Mouse (Mus musculus): ENCODE measurements around the gene Nme7. TPM values are rescaled to one million over a fixed set of nuclear protein-coding genes. Genes with fewer than 3 reads are reported as not detected.

Nme7 gene
- polyA plus RNA-seq, 1 experiment from 2014 or later: 8.5 TPM

DNA sequence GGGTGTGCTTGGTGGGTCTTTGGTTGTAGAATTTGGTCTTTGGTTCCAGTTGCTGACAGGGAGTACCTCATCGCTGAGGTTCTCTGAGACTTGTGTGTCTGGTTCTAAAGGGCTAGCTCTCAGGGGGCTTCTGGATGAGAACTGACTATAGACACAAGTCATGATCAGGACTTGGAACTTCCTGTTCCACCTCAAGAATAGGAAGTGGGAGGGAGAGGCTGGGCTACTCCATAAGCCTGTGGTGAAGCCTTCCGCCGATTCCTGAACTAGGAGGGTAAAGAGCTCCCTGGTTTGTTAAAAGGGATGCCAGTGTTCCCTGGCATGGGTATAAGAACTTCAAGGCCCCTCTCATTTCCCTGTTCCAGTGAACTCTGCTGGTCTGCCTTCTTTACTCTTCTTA, 19.9 kb upstream of the Nme7 start:
- H3K4me1 ChIP-seq (ENCODE audit: control insufficient read depth, low read depth, low read length): no peaks in the 10 kb centered on the region
- ATAC-seq (ENCODE audit: low read depth): no peak
- H3K9ac ChIP-seq (ENCODE audit: low read depth, low read length): no peak overlapping the region
- 60% methylated on average over 3 of the region's 3 CpGs for WGBS (ENCODE audit: insufficient replicate concordance)
- no peak overlapping the region for H3K4me3 ChIP-seq (ENCODE audit: low read depth, low read length)
- H3K36me3 ChIP-seq (ENCODE audit: control insufficient read depth, insufficient read depth): no peaks in the 10 kb centered on the region
- no peak overlapping the region for H3K27ac ChIP-seq (ENCODE audit: low read length)
- H3K27me3 ChIP-seq (ENCODE audit: control insufficient read depth, insufficient read depth, low read depth, low read length): no peaks in the 10 kb centered on the region
- no peaks in the 10 kb centered on the region for H3K9me3 ChIP-seq (replicated peaks; ENCODE audit: control insufficient read depth, low read length)
- H3K4me2 ChIP-seq (ENCODE audit: low read depth, low read length): no peak overlapping the region

DNA sequence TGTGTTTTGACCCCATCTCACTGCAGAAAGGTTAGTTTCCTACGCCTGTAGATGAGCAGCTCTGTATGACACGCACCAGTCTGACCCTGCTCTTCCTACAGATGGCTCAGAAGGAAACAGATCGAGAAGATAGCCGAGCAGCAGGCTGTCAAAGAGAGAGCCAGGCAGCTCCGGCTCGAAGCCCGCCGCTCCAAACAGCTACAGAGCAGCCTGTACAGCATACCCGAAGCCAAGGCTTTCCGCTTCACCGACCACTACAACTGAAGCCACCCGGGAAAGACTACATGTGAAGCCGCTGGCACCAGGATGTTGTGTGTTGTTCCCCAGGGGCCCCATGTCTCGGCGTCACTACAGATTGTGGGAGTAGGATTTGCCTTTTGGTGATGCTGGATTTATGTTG, 16.5 kb upstream of the Nme7 start:
- no peak overlapping the region for H3K27ac ChIP-seq (ENCODE audit: low read length)
- H3K27me3 ChIP-seq (ENCODE audit: control insufficient read depth, insufficient read depth, low read depth, low read length): no peaks in the 10 kb centered on the region
- H3K4me1 ChIP-seq (ENCODE audit: control insufficient read depth, low read depth, low read length): no peaks in the 10 kb centered on the region
- ATAC-seq (ENCODE audit: low read depth): no peak
- H3K9ac ChIP-seq (ENCODE audit: low read depth, low read length): no peak overlapping the region
- no peak overlapping the region for H3K4me3 ChIP-seq (ENCODE audit: low read depth, low read length)
- peaks cover 3% of the 10 kb centered on the region; the same call in 1 of the 2 replicates for H3K36me3 ChIP-seq (ENCODE audit: control insufficient read depth, insufficient read depth)
- WGBS (ENCODE audit: insufficient replicate concordance): 54% methylated on average over 15 of the region's 15 CpGs
- no peaks in the 10 kb centered on the region for H3K9me3 ChIP-seq (replicated peaks; ENCODE audit: control insufficient read depth, low read length)
- H3K4me2 ChIP-seq (ENCODE audit: low read depth, low read length): no peak overlapping the region

- no peak for ATAC-seq (ENCODE audit: low read depth)
- H3K9ac ChIP-seq (ENCODE audit: low read depth, low read length): no peak overlapping the region
- no peak overlapping the region for H3K27ac ChIP-seq (ENCODE audit: low read length)
- H3K9me3 ChIP-seq (replicated peaks; ENCODE audit: control insufficient read depth, low read length): no peaks in the 10 kb centered on the region
- H3K4me2 ChIP-seq (ENCODE audit: low read depth, low read length): no peak overlapping the region
- H3K4me1 ChIP-seq (ENCODE audit: control insufficient read depth, low read depth, low read length): no peaks in the 10 kb centered on the region
- H3K4me3 ChIP-seq (ENCODE audit: low read depth, low read length): no peak overlapping the region
- H3K36me3 ChIP-seq (ENCODE audit: control insufficient read depth, insufficient read depth): peaks cover 7% of the 10 kb centered on the region
- no peaks in the 10 kb centered on the region for H3K27me3 ChIP-seq (ENCODE audit: control insufficient read depth, insufficient read depth, low read depth, low read length)
- 74% methylated on average over 5 of the region's 5 CpGs for WGBS (ENCODE audit: insufficient replicate concordance)
Measured at GRCm38 (mm10) chr1:164292040-164292439, 11.9 kb upstream of the Nme7 start.

DNA sequence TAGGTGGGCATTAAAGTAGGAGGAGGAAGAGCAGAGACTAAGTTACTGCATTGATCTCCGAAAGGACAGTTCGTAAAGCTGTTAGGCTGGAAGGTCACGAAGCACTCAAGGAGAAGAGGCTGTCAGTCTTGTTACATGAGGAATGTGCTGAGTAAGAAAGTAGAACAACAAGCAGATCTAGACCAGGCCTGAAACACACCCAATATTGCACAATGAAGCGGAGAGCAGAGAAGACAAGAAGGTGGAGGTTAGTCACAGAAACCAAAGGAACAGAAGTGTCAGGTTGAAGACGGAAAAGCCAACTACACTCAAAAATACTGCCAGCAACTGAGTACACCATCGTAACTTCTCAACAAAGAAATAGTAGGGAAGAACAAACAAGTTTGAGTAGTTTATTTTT, 9.8 kb upstream of the Nme7 start:
- H3K36me3 ChIP-seq (ENCODE audit: control insufficient read depth, insufficient read depth): peaks cover 15% of the 10 kb centered on the region

GRCm38 (mm10) chr1:164296473-164296872, 7.4 kb upstream of the Nme7 start:
- no peaks in the 10 kb centered on the region for H3K27me3 ChIP-seq (ENCODE audit: control insufficient read depth, insufficient read depth, low read depth, low read length)
- no peak overlapping the region for H3K27ac ChIP-seq (ENCODE audit: low read length)
- no peak for ATAC-seq (ENCODE audit: low read depth)
- H3K9ac ChIP-seq (ENCODE audit: low read depth, low read length): no peak overlapping the region
- H3K36me3 ChIP-seq (ENCODE audit: control insufficient read depth, insufficient read depth): peaks cover 18% of the 10 kb centered on the region
- no peaks in the 10 kb centered on the region for H3K4me1 ChIP-seq (ENCODE audit: control insufficient read depth, low read depth, low read length)
- WGBS (ENCODE audit: insufficient replicate concordance): 57% methylated on average over 4 of the region's 5 CpGs
- H3K9me3 ChIP-seq (replicated peaks; ENCODE audit: control insufficient read depth, low read length): no peaks in the 10 kb centered on the region
- no peak overlapping the region for H3K4me3 ChIP-seq (ENCODE audit: low read depth, low read length)
- no peak overlapping the region for H3K4me2 ChIP-seq (ENCODE audit: low read depth, low read length)

More for the DNA sequence above, 9.8 kb upstream of the Nme7 start:
- H3K4me1 ChIP-seq (ENCODE audit: control insufficient read depth, low read depth, low read length): no peaks in the 10 kb centered on the region
- H3K9ac ChIP-seq (ENCODE audit: low read depth, low read length): no peak overlapping the region
- no peak overlapping the region for H3K27ac ChIP-seq (ENCODE audit: low read length)
- H3K4me3 ChIP-seq (ENCODE audit: low read depth, low read length): no peak overlapping the region
- no peaks in the 10 kb centered on the region for H3K27me3 ChIP-seq (ENCODE audit: control insufficient read depth, insufficient read depth, low read depth, low read length)
- WGBS (ENCODE audit: insufficient replicate concordance): 84% methylated on average over 6 of the region's 6 CpGs
- H3K9me3 ChIP-seq (replicated peaks; ENCODE audit: control insufficient read depth, low read length): no peaks in the 10 kb centered on the region
- no peak for ATAC-seq (ENCODE audit: low read depth)
- H3K4me2 ChIP-seq (ENCODE audit: low read depth, low read length): no peak overlapping the region

GRCm38 (mm10) chr1:164301949-164302348, 2.0 kb upstream of the Nme7 start:
- H3K9me3 ChIP-seq (replicated peaks; ENCODE audit: control insufficient read depth, low read length): no peaks in the 10 kb centered on the region
- no peak overlapping the region for H3K4me2 ChIP-seq (ENCODE audit: low read depth, low read length)
- 56% methylated on average over 4 of the region's 4 CpGs for WGBS (ENCODE audit: insufficient replicate concordance)
- H3K36me3 ChIP-seq (ENCODE audit: control insufficient read depth, insufficient read depth): peaks cover 21% of the 10 kb centered on the region
- H3K4me3 ChIP-seq (ENCODE audit: low read depth, low read length): no peak overlapping the region
- no peak overlapping the region for H3K27ac ChIP-seq (ENCODE audit: low read length)
- H3K9ac ChIP-seq (ENCODE audit: low read depth, low read length): no peak overlapping the region
- H3K27me3 ChIP-seq (ENCODE audit: control insufficient read depth, insufficient read depth, low read depth, low read length): no peaks in the 10 kb centered on the region
- no peak for ATAC-seq (ENCODE audit: low read depth)
- no peaks in the 10 kb centered on the region; the same call in 1 of the 2 replicates for H3K4me1 ChIP-seq (ENCODE audit: control insufficient read depth, low read depth, low read length)

DNA sequence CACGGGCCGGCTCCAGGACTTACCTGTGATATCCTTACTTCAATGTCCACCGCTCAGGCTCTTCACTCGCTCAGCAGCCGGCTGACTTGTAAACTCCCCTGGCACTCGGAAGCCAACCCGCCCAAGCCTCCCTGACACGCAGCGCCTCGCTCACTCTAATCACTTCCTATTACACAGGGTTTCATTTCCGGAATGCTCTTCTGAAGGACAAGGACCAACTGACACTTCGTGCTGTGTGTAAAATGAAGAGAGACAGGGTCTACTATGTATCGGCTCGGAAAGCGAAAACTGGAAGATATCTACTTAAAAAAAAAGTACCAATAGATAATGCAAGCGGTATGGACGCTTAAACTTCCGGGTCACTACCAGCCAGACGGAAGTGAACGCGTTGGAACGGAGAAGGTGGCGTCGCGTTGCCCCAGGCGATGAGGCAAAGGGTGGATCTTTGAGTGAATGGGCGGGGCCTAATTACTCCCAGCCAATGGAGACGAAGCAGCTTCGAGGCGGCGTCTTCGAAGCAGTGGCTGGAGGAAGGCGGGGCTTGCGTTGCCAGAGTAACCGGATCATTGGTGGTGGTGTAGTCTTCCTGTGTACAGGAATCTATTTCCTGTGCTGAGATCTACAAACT, 3.3 kb downstream of the Nme7 start, which contains the start of gene Blzf1:
Gene Blzf1 (minus strand): TSS at position 366 of the 628 bp plus-strand sequence.
- under 1% methylated on average over 35 of the region's 35 CpGs for WGBS (ENCODE audit: insufficient replicate concordance)
- ATAC-seq (ENCODE audit: low read depth): peak; percentile 99
- peaks cover 4% of the 10 kb centered on the region for H3K36me3 ChIP-seq (ENCODE audit: control insufficient read depth, insufficient read depth)
- H3K4me1 ChIP-seq (ENCODE audit: control insufficient read depth, low read depth, low read length): peaks cover 7% of the 10 kb centered on the region
- peak within 1 kb of the TSS; percentile 86 for H3K4me2 ChIP-seq (ENCODE audit: low read depth, low read length)
- no peaks in the 10 kb centered on the region for H3K9me3 ChIP-seq (replicated peaks; ENCODE audit: control insufficient read depth, low read length)
- H3K27ac ChIP-seq (ENCODE audit: low read length): peak within 1 kb of the TSS; percentile 60
- H3K9ac ChIP-seq (ENCODE audit: low read depth, low read length): peak within 1 kb of the TSS; percentile 78
- peak within 1 kb of the TSS; percentile 78 for H3K4me3 ChIP-seq (ENCODE audit: low read depth, low read length)
- no peaks in the 10 kb centered on the region for H3K27me3 ChIP-seq (ENCODE audit: control insufficient read depth, insufficient read depth, low read depth, low read length)

- no peaks in the 10 kb centered on the region for H3K27me3 ChIP-seq (ENCODE audit: control insufficient read depth, insufficient read depth, low read depth, low read length)
- H3K36me3 ChIP-seq (ENCODE audit: control insufficient read depth, insufficient read depth): no peaks in the 10 kb centered on the region
- H3K9me3 ChIP-seq (replicated peaks; ENCODE audit: control insufficient read depth, low read length): no peaks in the 10 kb centered on the region
- 11% methylated on average over 10 of the region's 10 CpGs for WGBS (ENCODE audit: insufficient replicate concordance)
- no peak for ATAC-seq (ENCODE audit: low read depth)
- peak overlapping the region; percentile 86 for H3K4me2 ChIP-seq (ENCODE audit: low read depth, low read length)
- no peak overlapping the region for H3K27ac ChIP-seq (ENCODE audit: low read length)
- H3K9ac ChIP-seq (ENCODE audit: low read depth, low read length): peak overlapping the region; percentile 66
- peaks cover 7% of the 10 kb centered on the region for H3K4me1 ChIP-seq (ENCODE audit: control insufficient read depth, low read depth, low read length)
- peak overlapping the region; percentile 78 for H3K4me3 ChIP-seq (ENCODE audit: low read depth, low read length)
Measured at GRCm38 (mm10) chr1:164307922-164308321, 4.0 kb downstream of the Nme7 start.

GRCm38 (mm10) chr1:164314085-164314484, 10.2 kb downstream of the Nme7 start:
- WGBS (ENCODE audit: insufficient replicate concordance): 72% methylated on average over 5 of the region's 5 CpGs
- no peaks in the 10 kb centered on the region for H3K9me3 ChIP-seq (replicated peaks; ENCODE audit: control insufficient read depth, low read length)
- H3K4me3 ChIP-seq (ENCODE audit: low read depth, low read length): no peak overlapping the region
- no peak for ATAC-seq (ENCODE audit: low read depth)
- no peaks in the 10 kb centered on the region for H3K4me1 ChIP-seq (ENCODE audit: control insufficient read depth, low read depth, low read length)
- no peaks in the 10 kb centered on the region for H3K36me3 ChIP-seq (ENCODE audit: control insufficient read depth, insufficient read depth)
- H3K9ac ChIP-seq (ENCODE audit: low read depth, low read length): no peak overlapping the region
- no peaks in the 10 kb centered on the region for H3K27me3 ChIP-seq (ENCODE audit: control insufficient read depth, insufficient read depth, low read depth, low read length)
- H3K27ac ChIP-seq (ENCODE audit: low read length): no peak overlapping the region
- no peak overlapping the region for H3K4me2 ChIP-seq (ENCODE audit: low read depth, low read length)

Data from liver, embryonic 16.5 days (tissue).